ENCODE assay signal across 8 mouse cellular contexts in genomic region chr9:44483041-44483509, GRCm38 (mm10). TPM values are rescaled to one million over a fixed set of nuclear protein-coding genes. Genes with fewer than 3 reads are reported as not detected.
DNase-seq lines count a peak whose midpoint lies in the region; ATAC-seq and TF ChIP-seq lines count a peak whose summit lies in the region.

No protein-coding gene starts in this region.

- H3K36me3 ChIP-seq in hindbrain, embryonic 11.5 days (ENCODE audit: control insufficient read depth, insufficient read depth, low read length) = no peaks in the 10 kb centered on the region
- no peaks in the 10 kb centered on the region for H3K36me3 ChIP-seq in liver, postnatal 0 days (replicated peaks; ENCODE audit: insufficient read depth, low read length)
- H3K36me3 ChIP-seq in stomach, postnatal 0 days (ENCODE audit: control insufficient read depth, insufficient read depth, low read length) = no peaks in the 10 kb centered on the region

- peak overlapping the region; percentile 85 for H3K4me3 ChIP-seq in layer of hippocampus, adult 2 months
- peak overlapping the region; percentile 95 for H3K4me3 ChIP-seq in cortical plate, adult 2 months (ENCODE audit: insufficient read depth, low read length)
- peak overlapping the region; percentile 97 for H3K4me3 ChIP-seq in hindbrain, embryonic 11.5 days (ENCODE audit: low read depth, low read length)
- H3K4me3 ChIP-seq in liver, postnatal 0 days (ENCODE audit: low read depth, low read length) = peak overlapping the region; percentile 70
- H3K4me3 ChIP-seq in stomach, postnatal 0 days (ENCODE audit: low read depth, low read length) = peak overlapping the region; percentile 99

- no peak for TF ChIP-seq EP300 in liver, postnatal 0 days (IDR thresholded peaks at IDR 0.05; ENCODE audit: low read depth)
- TF ChIP-seq EP300 in stomach, postnatal 0 days (optimal IDR thresholded peaks at IDR 0.05) = no peak

- H3K27ac ChIP-seq in layer of hippocampus, adult 2 months = peak overlapping the region; percentile 98
- peak overlapping the region; percentile 88 for H3K27ac ChIP-seq in cortical plate, adult 2 months (ENCODE audit: insufficient read depth, low read length)
- peak overlapping the region; percentile 96 for H3K27ac ChIP-seq in hindbrain, embryonic 11.5 days (ENCODE audit: low read depth, low read length)
- H3K27ac ChIP-seq in liver, postnatal 0 days (ENCODE audit: low read depth) = peak overlapping the region; percentile 80
- peak overlapping the region; percentile 98 for H3K27ac ChIP-seq in stomach, postnatal 0 days (replicated peaks)

- TF ChIP-seq POLR2A in cortical plate, adult 2 months (IDR thresholded peaks at IDR 0.05; ENCODE audit: extremely low read depth, insufficient read depth, low read length) = no peak

- H3K9ac ChIP-seq in hindbrain, embryonic 11.5 days (ENCODE audit: low read depth, low read length) = peak overlapping the region; percentile 98
- H3K9ac ChIP-seq in liver, postnatal 0 days (replicated peaks) = peak overlapping the region; percentile 85
- H3K9ac ChIP-seq in stomach, postnatal 0 days (ENCODE audit: low read length) = peak overlapping the region; percentile 94

- ATAC-seq in hindbrain, embryonic 11.5 days (ENCODE audit: low FRiP score) = no peak
- no peak for ATAC-seq in liver, postnatal 0 days
- ATAC-seq in stomach, postnatal 0 days (ENCODE audit: low FRiP score, low TSS enrichment) = no peak

- H3K27me3 ChIP-seq in hindbrain, embryonic 11.5 days (ENCODE audit: control insufficient read depth, insufficient read depth, low read length) = no peaks in the 10 kb centered on the region
- peaks cover 12% of the 10 kb centered on the region; the same call in 1 of the 2 replicates for H3K27me3 ChIP-seq in liver, postnatal 0 days (ENCODE audit: insufficient read depth, low read length)
- no peaks in the 10 kb centered on the region for H3K27me3 ChIP-seq in stomach, postnatal 0 days (ENCODE audit: control insufficient read depth, insufficient read depth, low read length)

- H3K4me2 ChIP-seq in hindbrain, embryonic 11.5 days (replicated peaks; ENCODE audit: low read depth, low read length) = peak overlapping the region; percentile 71
- peak overlapping the region; percentile 92 for H3K4me2 ChIP-seq in liver, postnatal 0 days (ENCODE audit: low read depth, low read length)
- peak overlapping the region; percentile 77 for H3K4me2 ChIP-seq in stomach, postnatal 0 days (replicated peaks; ENCODE audit: low read depth)

- no peak for TF ChIP-seq CTCF in layer of hippocampus, adult 2 months (conservative IDR thresholded peaks at IDR 0.05)
- TF ChIP-seq CTCF in cortical plate, adult 2 months (IDR thresholded peaks at IDR 0.05; ENCODE audit: extremely low read depth, insufficient read depth, low read length) = no peak
- no peak for TF ChIP-seq CTCF in liver, postnatal 0 days (IDR thresholded peaks at IDR 0.05; ENCODE audit: low read depth)
- TF ChIP-seq CTCF in stomach, postnatal 0 days (IDR thresholded peaks at IDR 0.05; ENCODE audit: low read depth) = no peak

- no peaks in the 10 kb centered on the region for H3K9me3 ChIP-seq in hindbrain, embryonic 11.5 days (ENCODE audit: control insufficient read depth, low read length)
- no peaks in the 10 kb centered on the region for H3K9me3 ChIP-seq in liver, postnatal 0 days (ENCODE audit: low read length)
- H3K9me3 ChIP-seq in stomach, postnatal 0 days (ENCODE audit: control insufficient read depth, low read length) = no peaks in the 10 kb centered on the region

- peaks cover 16% of the 10 kb centered on the region for H3K4me1 ChIP-seq in cortical plate, adult 2 months (ENCODE audit: control insufficient read depth, insufficient read depth, low read length)
- peaks cover 39% of the 10 kb centered on the region for H3K4me1 ChIP-seq in hindbrain, embryonic 11.5 days (replicated peaks; ENCODE audit: control insufficient read depth, insufficient read depth, low read length)
- H3K4me1 ChIP-seq in liver, postnatal 0 days (ENCODE audit: insufficient read depth) = peaks cover 61% of the 10 kb centered on the region
- H3K4me1 ChIP-seq in stomach, postnatal 0 days (replicated peaks; ENCODE audit: control insufficient read depth, insufficient read depth) = peaks cover 20% of the 10 kb centered on the region

- no peak for DNase-seq in layer of hippocampus, adult 2 months (ENCODE audit: low spot score in 2 of 2)
- DNase-seq in layer of hippocampus, adult 11-12 months (ENCODE audit: low spot score) = no peak
- peak; percentile 56 for DNase-seq in hindbrain, embryonic 11.5 days (ENCODE audit: low spot score)
- no peak for DNase-seq in liver, postnatal 0 days
- no peak for DNase-seq in stomach, postnatal 0 days (ENCODE audit: low spot score)
- no peak for DNase-seq in urinary bladder, postnatal 4 days (ENCODE audit: low spot score in 2 of 2)
- no peak for DNase-seq in cerebellum, postnatal 4 days (ENCODE audit: low spot score in 2 of 2)

- under 1% methylated on average over 31 of the region's 39 CpGs for WGBS in hindbrain, embryonic 11.5 days
- under 1% methylated on average over 38 of the region's 39 CpGs for WGBS in liver, postnatal 0 days (ENCODE audit: insufficient replicate concordance)
- WGBS in stomach, postnatal 0 days = 0% methylated on average over 23 of the region's 39 CpGs

RNA-seq across cellular contexts. Expression of gene Bcl9l, which starts 0.5 kb away (rescaled TPM):
- total RNA-seq in layer of hippocampus, adult 2 months (2021) = 10 to 100 TPM; 68.4 to 76.9 TPM
- polyA plus RNA-seq in cortical plate, adult 2 months (2012; rRNA removed) = 13.8 and 14.6 TPM in 2 replicates
- polyA plus RNA-seq in hindbrain, embryonic 11.5 days (2014; fragmentation: Nextera tagmentation; extraction: Ambion mirVana) = 8.6 and 10.1 TPM in 2 replicates
- 2.0 and 2.2 TPM in 2 replicates for polyA plus RNA-seq in liver, postnatal 0 days (2015; fragmentation: Nextera tagmentation; extraction: Ambion mirVana)
- polyA plus RNA-seq in stomach, postnatal 0 days (2015; fragmentation: Nextera tagmentation; extraction: Ambion mirVana) = 5.2 and 6.1 TPM in 2 replicates

RNA-seq across cellular contexts. Expression of gene Upk2, which starts 28.3 kb away (rescaled TPM):
- not detected for total RNA-seq in layer of hippocampus, adult 2 months (2021)
- polyA plus RNA-seq in cortical plate, adult 2 months (2012; rRNA removed) = 0.11 TPM in 1 of 2 replicates, not detected in the other
- 0.83 TPM in 1 of 2 replicates, not detected in the other for polyA plus RNA-seq in hindbrain, embryonic 11.5 days (2014; fragmentation: Nextera tagmentation; extraction: Ambion mirVana)
- polyA plus RNA-seq in liver, postnatal 0 days (2015; fragmentation: Nextera tagmentation; extraction: Ambion mirVana) = not detected in 2 replicates
- 5.4 and 7.0 TPM in 2 replicates for polyA plus RNA-seq in stomach, postnatal 0 days (2015; fragmentation: Nextera tagmentation; extraction: Ambion mirVana)

RNA-seq across cellular contexts. Expression of gene Foxr1, which starts 42.1 kb away (rescaled TPM):
- not detected for total RNA-seq in layer of hippocampus, adult 2 months (2021)
- 0.04 TPM in 1 of 2 replicates, not detected in the other for polyA plus RNA-seq in cortical plate, adult 2 months (2012; rRNA removed)
- not detected in 2 replicates for polyA plus RNA-seq in hindbrain, embryonic 11.5 days (2014; fragmentation: Nextera tagmentation; extraction: Ambion mirVana)
- not detected in 2 replicates for polyA plus RNA-seq in liver, postnatal 0 days (2015; fragmentation: Nextera tagmentation; extraction: Ambion mirVana)
- 0.05 TPM in 1 of 2 replicates, not detected in the other for polyA plus RNA-seq in stomach, postnatal 0 days (2015; fragmentation: Nextera tagmentation; extraction: Ambion mirVana)
